Mouse (Mus musculus): Measurements from ENCODE around the gene Gm8127. TPM values are rescaled to one million over a fixed set of nuclear protein-coding genes. Genes with fewer than 3 reads are reported as not detected.
"Not testable (repeated sequence)": the region's sequence is repeated elsewhere in the genome, so short reads cannot be mapped to it uniquely, and the experiment has no call there.

The Gm8127 gene
- polyA plus RNA-seq, 1 experiment from 2014 or later, result not detected

GRCm38 (mm10) chr14:43274986-43275511 is 18.6 kb downstream of the Gm8127 start, which contains the start of gene Gm9732:
TSS of gene Gm9732 (plus strand) at chr14:43275036.
- not testable (repeated sequence) for H3K4me2 ChIP-seq (ENCODE audit: low read length); H3K36me3 ChIP-seq (ENCODE audit: control insufficient read depth, insufficient read depth, low read length); H3K4me1 ChIP-seq (ENCODE audit: control insufficient read depth, insufficient read depth, low read length); H3K4me3 ChIP-seq (ENCODE audit: low read depth, low read length); H3K9ac ChIP-seq (ENCODE audit: low read depth, low read length); H3K9me3 ChIP-seq (replicated peaks; ENCODE audit: control insufficient read depth, low read length, poor library complexity, severe bottlenecking); ATAC-seq; H3K27ac ChIP-seq (ENCODE audit: low read length); H3K27me3 ChIP-seq (ENCODE audit: control insufficient read depth, insufficient read depth, low read depth, low read length)
- WGBS, result 84% methylated on average over 8 of the region's 8 CpGs

GRCm38 (mm10) chr14:43273161-43273560 is 20.5 kb downstream of the Gm8127 start:
- H3K9me3 ChIP-seq (replicated peaks; ENCODE audit: control insufficient read depth, low read length, poor library complexity, severe bottlenecking); H3K9ac ChIP-seq (ENCODE audit: low read depth, low read length); H3K36me3 ChIP-seq (ENCODE audit: control insufficient read depth, insufficient read depth, low read length); H3K4me1 ChIP-seq (ENCODE audit: control insufficient read depth, insufficient read depth, low read length); H3K4me3 ChIP-seq (ENCODE audit: low read depth, low read length); ATAC-seq; H3K4me2 ChIP-seq (ENCODE audit: low read length); H3K27ac ChIP-seq (ENCODE audit: low read length); H3K27me3 ChIP-seq (ENCODE audit: control insufficient read depth, insufficient read depth, low read depth, low read length): not testable (repeated sequence)
- WGBS, result 61% methylated on average over 1 of the region's 1 CpGs

GRCm38 (mm10) chr14:43269211-43269610 is 24.4 kb downstream of the Gm8127 start:
- not testable (repeated sequence) for H3K9ac ChIP-seq (ENCODE audit: low read depth, low read length); H3K4me2 ChIP-seq (ENCODE audit: low read length); H3K4me1 ChIP-seq (ENCODE audit: control insufficient read depth, insufficient read depth, low read length); H3K9me3 ChIP-seq (replicated peaks; ENCODE audit: control insufficient read depth, low read length, poor library complexity, severe bottlenecking); H3K4me3 ChIP-seq (ENCODE audit: low read depth, low read length); H3K27ac ChIP-seq (ENCODE audit: low read length); H3K36me3 ChIP-seq (ENCODE audit: control insufficient read depth, insufficient read depth, low read length); ATAC-seq; H3K27me3 ChIP-seq (ENCODE audit: control insufficient read depth, insufficient read depth, low read depth, low read length)
- 77% methylated on average over 3 of the region's 3 CpGs for whole genome bisulfite sequencing

- H3K27me3 ChIP-seq (ENCODE audit: control insufficient read depth, insufficient read depth, low read depth, low read length); H3K27ac ChIP-seq (ENCODE audit: low read length); H3K4me3 ChIP-seq (ENCODE audit: low read depth, low read length); H3K4me1 ChIP-seq (ENCODE audit: control insufficient read depth, insufficient read depth, low read length); H3K9me3 ChIP-seq (replicated peaks; ENCODE audit: control insufficient read depth, low read length, poor library complexity, severe bottlenecking); H3K36me3 ChIP-seq (ENCODE audit: control insufficient read depth, insufficient read depth, low read length); H3K9ac ChIP-seq (ENCODE audit: low read depth, low read length); ATAC-seq; H3K4me2 ChIP-seq (ENCODE audit: low read length): not testable (repeated sequence)
- 53% methylated on average over 2 of the region's 2 CpGs for WGBS
These were observed 25.0 kb downstream of the Gm8127 start for GRCm38 (mm10) chr14:43268521-43269084.

GRCm38 (mm10) chr14:43263421-43263820 is 30.2 kb downstream of the Gm8127 start:
- 86% methylated on average over 3 of the region's 3 CpGs for WGBS
- H3K9ac ChIP-seq (ENCODE audit: low read depth, low read length); H3K27ac ChIP-seq (ENCODE audit: low read length); ATAC-seq; H3K27me3 ChIP-seq (ENCODE audit: control insufficient read depth, insufficient read depth, low read depth, low read length); H3K9me3 ChIP-seq (replicated peaks; ENCODE audit: control insufficient read depth, low read length, poor library complexity, severe bottlenecking); H3K36me3 ChIP-seq (ENCODE audit: control insufficient read depth, insufficient read depth, low read length); H3K4me3 ChIP-seq (ENCODE audit: low read depth, low read length); H3K4me2 ChIP-seq (ENCODE audit: low read length); H3K4me1 ChIP-seq (ENCODE audit: control insufficient read depth, insufficient read depth, low read length): not testable (repeated sequence)

GRCm38 (mm10) chr14:43258349-43258748 is 35.3 kb downstream of the Gm8127 start, which contains the start of gene Gm8126:
TSS of gene Gm8126 (plus strand) at chr14:43258649.
- WGBS, result 97% methylated on average over 2 of the region's 4 CpGs
- not testable (repeated sequence) for H3K4me3 ChIP-seq (ENCODE audit: low read depth, low read length); H3K4me1 ChIP-seq (ENCODE audit: control insufficient read depth, insufficient read depth, low read length); ATAC-seq; H3K9me3 ChIP-seq (replicated peaks; ENCODE audit: control insufficient read depth, low read length, poor library complexity, severe bottlenecking); H3K27me3 ChIP-seq (ENCODE audit: control insufficient read depth, insufficient read depth, low read depth, low read length); H3K9ac ChIP-seq (ENCODE audit: low read depth, low read length); H3K4me2 ChIP-seq (ENCODE audit: low read length); H3K36me3 ChIP-seq (ENCODE audit: control insufficient read depth, insufficient read depth, low read length); H3K27ac ChIP-seq (ENCODE audit: low read length)

- ATAC-seq; H3K4me2 ChIP-seq (ENCODE audit: low read length); H3K4me3 ChIP-seq (ENCODE audit: low read depth, low read length); H3K27ac ChIP-seq (ENCODE audit: low read length); H3K36me3 ChIP-seq (ENCODE audit: control insufficient read depth, insufficient read depth, low read length); H3K9ac ChIP-seq (ENCODE audit: low read depth, low read length); H3K9me3 ChIP-seq (replicated peaks; ENCODE audit: control insufficient read depth, low read length, poor library complexity, severe bottlenecking); H3K27me3 ChIP-seq (ENCODE audit: control insufficient read depth, insufficient read depth, low read depth, low read length); H3K4me1 ChIP-seq (ENCODE audit: control insufficient read depth, insufficient read depth, low read length): not testable (repeated sequence)
- 77% methylated on average over 1 of the region's 1 CpGs for WGBS
These were observed 37.1 kb downstream of the Gm8127 start for GRCm38 (mm10) chr14:43256511-43256910.

- not testable (repeated sequence) for H3K4me2 ChIP-seq (ENCODE audit: low read length); H3K27me3 ChIP-seq (ENCODE audit: control insufficient read depth, insufficient read depth, low read depth, low read length); H3K4me3 ChIP-seq (ENCODE audit: low read depth, low read length); H3K36me3 ChIP-seq (ENCODE audit: control insufficient read depth, insufficient read depth, low read length); H3K9me3 ChIP-seq (replicated peaks; ENCODE audit: control insufficient read depth, low read length, poor library complexity, severe bottlenecking); ATAC-seq; H3K9ac ChIP-seq (ENCODE audit: low read depth, low read length); H3K4me1 ChIP-seq (ENCODE audit: control insufficient read depth, insufficient read depth, low read length); H3K27ac ChIP-seq (ENCODE audit: low read length)
- 34% methylated on average over 5 of the region's 6 CpGs for WGBS
These were observed 42.9 kb downstream of the Gm8127 start for GRCm38 (mm10) chr14:43250549-43251253.

- H3K4me2 ChIP-seq (ENCODE audit: low read length); H3K36me3 ChIP-seq (ENCODE audit: control insufficient read depth, insufficient read depth, low read length); H3K27ac ChIP-seq (ENCODE audit: low read length); ATAC-seq; H3K9ac ChIP-seq (ENCODE audit: low read depth, low read length); H3K9me3 ChIP-seq (replicated peaks; ENCODE audit: control insufficient read depth, low read length, poor library complexity, severe bottlenecking); H3K27me3 ChIP-seq (ENCODE audit: control insufficient read depth, insufficient read depth, low read depth, low read length); H3K4me3 ChIP-seq (ENCODE audit: low read depth, low read length); H3K4me1 ChIP-seq (ENCODE audit: control insufficient read depth, insufficient read depth, low read length): not testable (repeated sequence)
- WGBS, result 22% methylated on average over 6 of the region's 12 CpGs
These were observed 43.9 kb downstream of the Gm8127 start for GRCm38 (mm10) chr14:43249611-43250170.
